Mouse (Mus musculus): ENCODE measurements around the gene Arid3c. TPM values are rescaled to one million over a fixed set of nuclear protein-coding genes. Genes with fewer than 3 reads are reported as not detected.
A peak's percentile ranks its signal among the peaks of the same experiment; 100 is the strongest.
"Not testable (repeated sequence)": the region's sequence is repeated elsewhere in the genome, so short reads cannot be mapped to it uniquely, and the experiment has no call there.

Gene Arid3c
- not detected in 2 replicates for polyA plus RNA-seq (2012; ENCODE audit: insufficient read depth, low replicate concordance)

DNA sequence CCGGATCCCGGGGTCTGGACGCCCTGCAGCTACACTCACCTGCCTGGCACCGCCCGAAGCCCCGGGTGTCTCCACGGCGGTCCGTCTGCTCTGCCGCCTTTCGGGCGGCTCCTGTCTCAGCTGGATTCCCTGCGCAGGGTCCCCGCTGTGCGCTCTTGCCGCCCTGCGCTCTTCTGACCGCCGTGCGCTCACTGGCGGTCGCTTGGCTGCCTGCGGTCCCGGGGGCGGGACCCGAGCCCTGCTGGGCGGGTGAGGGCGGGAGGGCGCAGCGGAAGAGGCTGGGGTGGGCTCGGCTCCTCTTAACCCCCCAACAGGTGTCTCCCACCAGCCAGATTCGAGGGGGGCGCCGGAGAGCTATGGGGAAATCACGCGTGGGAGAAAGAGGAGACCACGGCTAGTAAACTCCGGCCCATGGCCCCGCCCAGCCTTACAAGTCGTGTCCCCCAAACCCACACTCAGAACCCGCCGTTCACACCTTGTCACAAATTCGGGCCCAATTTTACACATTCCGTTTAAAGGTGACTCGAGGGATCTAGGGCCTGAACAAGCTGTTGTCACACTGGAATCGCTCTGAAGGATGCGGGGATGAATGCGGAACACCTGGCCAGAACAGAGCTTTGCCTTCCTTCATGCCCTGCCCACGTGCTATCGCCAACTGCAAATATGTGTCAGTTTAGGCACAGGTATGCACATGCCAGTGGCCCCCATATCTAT, at the start of gene Arid3c:
Gene Arid3c, minus strand, starts transcription at position 91 of the 714 bp plus-strand sequence.
- peaks cover 24% of the 10 kb centered on the region for H3K4me1 ChIP-seq
- H3K4me3 ChIP-seq (replicated peaks): peak within 1 kb of the TSS; percentile 82
- H3K27me3 ChIP-seq (replicated peaks): peaks cover 85% of the 10 kb centered on the region
- no peaks in the 10 kb centered on the region for H3K36me3 ChIP-seq (replicated peaks; ENCODE audit: low read length)
- TF ChIP-seq GATA1 (IDR thresholded peaks at IDR 0.05; ENCODE audit: borderline replicate concordance, low read length): no peak
- no peak for TF ChIP-seq FLI1 (IDR thresholded peaks at IDR 0.05; ENCODE audit: low read length)
- peaks cover 13% of the 10 kb centered on the region for H3K9me3 ChIP-seq

DNA sequence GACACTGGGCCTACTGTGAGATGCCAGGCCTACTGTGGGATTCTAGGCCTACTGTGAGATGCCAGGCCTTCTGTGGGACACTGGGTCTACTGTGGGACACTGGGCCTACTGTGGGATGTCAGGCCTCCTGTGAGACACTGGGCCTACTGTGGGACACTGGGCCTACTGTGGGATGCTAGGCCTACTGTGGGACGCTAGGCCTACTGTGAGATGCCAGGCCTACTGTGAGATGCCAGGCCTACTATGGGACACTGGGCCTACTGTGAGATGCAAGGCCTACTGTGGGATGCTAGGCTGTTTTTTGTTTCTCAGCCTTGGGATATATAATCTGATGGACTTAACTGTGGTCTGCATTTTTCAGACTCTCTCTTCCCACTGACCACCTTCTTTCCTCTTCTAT, 44.9 kb upstream of the Arid3c start:
- H3K27me3 ChIP-seq (replicated peaks); H3K4me1 ChIP-seq; H3K9me3 ChIP-seq; H3K36me3 ChIP-seq (replicated peaks; ENCODE audit: low read length); H3K4me3 ChIP-seq (replicated peaks): not testable (repeated sequence)

DNA sequence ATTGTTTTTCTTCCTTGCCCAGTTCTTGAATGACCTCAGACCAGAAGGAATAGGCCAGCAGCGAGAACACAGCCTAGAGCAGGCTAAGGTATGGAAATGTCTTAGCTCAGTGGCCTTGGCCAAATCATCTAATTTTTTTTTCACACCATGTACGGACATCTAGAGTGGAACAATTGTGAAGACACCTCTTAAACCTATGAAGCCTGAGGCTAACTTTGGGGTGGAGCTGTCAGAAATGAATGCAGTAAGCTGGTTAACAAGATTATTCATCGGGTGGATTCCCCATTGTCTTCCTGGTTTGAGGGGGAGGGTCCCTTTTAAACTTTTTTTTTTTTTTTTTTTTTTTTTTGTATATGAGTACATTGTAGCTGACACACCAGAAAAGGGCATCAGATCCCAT, 43.6 kb upstream of the Arid3c start:
- H3K4me1 ChIP-seq; H3K9me3 ChIP-seq; H3K4me3 ChIP-seq (replicated peaks); H3K27me3 ChIP-seq (replicated peaks); H3K36me3 ChIP-seq (replicated peaks; ENCODE audit: low read length): not testable (repeated sequence)

DNA sequence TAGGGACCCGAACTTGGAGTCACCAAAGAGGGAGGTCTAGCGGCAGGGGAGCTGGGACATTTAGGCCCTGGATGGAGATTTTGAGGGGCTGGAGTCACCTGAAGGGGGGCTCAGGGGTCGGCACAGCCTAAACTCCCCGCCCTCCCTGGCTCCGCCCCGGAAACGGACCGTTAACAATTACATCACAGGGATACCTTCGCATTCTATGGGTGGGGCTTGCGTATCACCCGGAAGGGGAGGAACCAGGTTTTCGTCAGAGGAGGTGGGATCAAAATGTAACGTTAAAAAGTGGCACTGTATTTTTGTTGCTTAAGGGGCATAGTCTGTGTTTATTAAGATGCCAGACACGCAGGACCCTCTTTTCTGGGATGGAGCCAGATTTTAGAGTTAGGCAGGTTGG, 43.1 kb upstream of the Arid3c start, which contains the start of gene Ccl27a:
Gene Ccl27a, minus strand, starts transcription at position 246 of the 400 bp plus-strand sequence.
- H3K4me1 ChIP-seq; H3K9me3 ChIP-seq; H3K4me3 ChIP-seq (replicated peaks); H3K36me3 ChIP-seq (replicated peaks; ENCODE audit: low read length); H3K27me3 ChIP-seq (replicated peaks): not testable (repeated sequence)

DNA sequence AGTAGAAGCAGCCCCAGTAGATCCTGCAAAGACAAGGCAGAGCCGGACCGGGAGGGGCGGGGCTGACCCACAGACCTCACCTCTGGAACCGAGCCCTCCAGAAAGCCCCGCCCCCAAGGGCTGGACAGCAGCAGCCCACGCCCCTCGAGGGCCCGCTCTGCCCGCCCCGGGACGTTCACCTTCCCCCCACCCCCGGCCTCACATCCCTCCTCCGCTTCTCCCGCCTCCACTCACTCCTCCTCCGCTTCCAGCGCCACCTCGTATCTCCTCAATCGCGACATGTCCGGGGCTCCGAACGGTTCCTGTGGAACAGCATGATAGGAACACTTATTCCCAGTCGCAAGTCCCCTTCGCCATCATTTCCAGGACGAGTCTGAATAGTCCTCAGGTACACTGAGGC, 42.6 kb upstream of the Arid3c start:
- H3K36me3 ChIP-seq (replicated peaks; ENCODE audit: low read length); H3K4me3 ChIP-seq (replicated peaks); H3K4me1 ChIP-seq; H3K9me3 ChIP-seq; H3K27me3 ChIP-seq (replicated peaks): not testable (repeated sequence)

DNA sequence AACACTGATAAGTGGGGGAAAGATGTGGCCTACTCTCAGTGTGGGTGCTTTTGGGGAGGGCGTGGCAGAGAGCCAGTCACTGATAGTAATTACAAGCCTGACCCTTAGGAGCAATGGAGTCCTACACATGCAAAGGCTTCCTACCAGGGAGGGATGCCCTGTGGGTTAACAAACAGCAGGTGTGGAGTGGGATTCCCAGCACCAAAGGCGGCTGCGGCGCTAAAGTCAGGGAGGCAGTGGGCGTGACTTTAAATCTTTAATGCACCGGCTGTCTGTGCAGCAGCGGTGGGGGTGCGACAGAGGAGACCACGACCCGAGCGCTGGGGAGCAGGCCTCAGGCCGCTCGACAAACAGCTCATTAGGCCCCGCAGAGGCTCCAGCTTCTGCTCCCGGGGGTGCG, 42.0 kb upstream of the Arid3c start:
- H3K4me1 ChIP-seq; H3K27me3 ChIP-seq (replicated peaks); H3K4me3 ChIP-seq (replicated peaks); H3K36me3 ChIP-seq (replicated peaks; ENCODE audit: low read length); H3K9me3 ChIP-seq: not testable (repeated sequence)

DNA sequence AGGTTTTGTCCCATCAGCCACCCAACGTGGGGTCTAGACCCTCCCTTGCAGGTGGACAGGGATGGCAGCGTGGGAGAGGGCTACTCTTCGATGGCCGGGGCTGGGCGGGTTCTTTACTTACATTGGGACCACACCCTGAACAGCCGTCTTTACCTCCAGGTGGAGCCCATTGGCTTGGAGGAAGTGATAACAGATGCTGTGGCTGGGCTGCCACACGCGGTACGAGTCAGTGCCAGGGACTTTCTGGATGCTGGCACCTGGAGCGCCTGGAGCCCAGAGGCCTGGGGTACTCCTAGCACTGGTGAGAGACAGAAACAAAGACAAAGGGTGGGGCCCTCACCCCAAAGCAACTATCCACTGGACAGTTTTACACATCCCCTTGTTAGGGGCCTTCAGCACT, 36.4 kb upstream of the Arid3c start:
- not testable (repeated sequence) for H3K9me3 ChIP-seq

DNA sequence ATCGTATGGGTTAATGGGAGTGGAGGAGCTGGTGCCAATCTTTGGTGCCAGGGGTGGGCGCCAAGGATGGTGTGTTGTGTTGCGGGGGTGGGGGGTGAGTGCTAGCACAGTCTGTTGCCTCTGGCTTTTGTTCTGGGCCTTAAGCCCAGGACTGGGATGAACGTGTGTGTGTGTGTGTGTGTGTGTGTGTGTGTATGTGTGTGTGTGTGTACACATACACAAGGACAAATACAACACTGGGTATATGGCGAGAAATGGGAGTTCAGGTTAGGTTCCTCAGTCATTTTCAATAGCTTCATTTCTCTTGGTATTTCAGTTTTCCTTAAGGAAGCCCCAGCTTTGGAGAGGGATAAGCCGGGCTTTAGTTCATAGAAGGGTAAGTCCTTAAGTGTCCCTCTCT, 32.2 kb upstream of the Arid3c start:
- Histone ChIP-seq H3K4me1 (peaks cover 26% of the 10 kb centered on the region), H3K36me3 (replicated peaks; ENCODE audit: low read length) (peaks cover 22% of the 10 kb centered on the region)
- H3K9me3 ChIP-seq; H3K27me3 ChIP-seq (replicated peaks); H3K4me3 ChIP-seq (replicated peaks): not testable (repeated sequence)

More for the DNA sequence above, 36.4 kb upstream of the Arid3c start:
- H3K4me3 ChIP-seq (replicated peaks); H3K36me3 ChIP-seq (replicated peaks; ENCODE audit: low read length); H3K4me1 ChIP-seq; H3K27me3 ChIP-seq (replicated peaks): not testable (repeated sequence)

DNA sequence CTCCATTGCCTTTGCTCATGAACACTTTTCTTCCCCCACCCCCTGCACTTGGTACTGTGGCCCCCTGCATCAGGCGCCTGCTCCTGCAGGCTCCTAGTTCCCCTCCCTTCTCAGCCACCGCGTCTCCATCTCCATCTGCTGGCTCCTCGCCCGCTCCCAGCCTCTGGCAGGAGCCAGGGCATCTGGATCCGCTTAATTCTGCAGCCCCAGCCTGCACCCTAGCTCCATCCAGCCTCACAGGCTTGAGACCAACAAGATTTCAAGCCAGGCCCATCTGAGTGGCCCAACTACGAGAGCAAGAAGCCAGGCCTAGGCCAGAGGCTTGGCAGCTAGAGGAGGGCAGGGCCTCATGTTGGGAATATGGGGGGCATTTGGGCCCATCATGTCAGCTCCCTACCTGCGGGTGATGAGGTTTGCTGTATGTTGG, 31.8 kb upstream of the Arid3c start:
- H3K36me3 ChIP-seq (replicated peaks; ENCODE audit: low read length): peaks cover 27% of the 10 kb centered on the region
- H3K27me3 ChIP-seq (replicated peaks); H3K4me3 ChIP-seq (replicated peaks): not testable (repeated sequence)

DNA sequence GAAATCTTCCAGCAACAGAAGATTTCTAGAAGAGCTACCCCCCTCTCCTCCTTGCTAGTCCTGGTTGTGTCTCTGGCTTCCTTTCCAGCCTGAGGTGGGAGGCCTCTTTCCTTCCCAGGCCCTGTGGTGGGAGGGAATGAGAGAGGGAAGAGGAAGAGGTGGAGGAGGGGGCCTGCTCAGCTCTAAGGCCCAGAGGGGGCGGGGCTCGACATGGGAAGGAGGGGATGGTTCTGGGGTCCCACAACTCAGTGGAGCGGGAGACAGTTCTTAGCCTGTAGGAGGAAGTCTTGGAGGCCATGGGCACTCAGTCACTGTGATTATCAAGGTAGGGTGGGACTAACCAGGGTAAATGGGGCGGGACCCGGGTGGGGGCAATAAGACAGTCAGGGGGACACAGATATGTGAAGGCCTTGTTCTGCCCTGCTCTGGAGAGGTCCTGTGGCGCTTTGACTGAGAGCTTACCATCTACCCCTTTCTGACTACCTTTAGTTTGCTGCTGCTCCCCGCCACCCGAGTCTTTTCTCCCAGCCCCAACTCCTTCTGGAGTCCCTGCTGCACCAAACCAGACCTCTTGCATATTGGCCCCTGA, 31.3 kb upstream of the Arid3c start:
- Histone ChIP-seq H3K27me3 (replicated peaks) (no peaks in the 10 kb centered on the region), H3K4me3 (replicated peaks) (no peak overlapping the region), H3K4me1 (peaks cover 28% of the 10 kb centered on the region), H3K9me3 (no peaks in the 10 kb centered on the region), H3K36me3 (replicated peaks; ENCODE audit: low read length) (peaks cover 32% of the 10 kb centered on the region)
- TF ChIP-seq FLI1 (IDR thresholded peaks at IDR 0.05; ENCODE audit: low read length): no peak
- no peak for TF ChIP-seq GATA1 (IDR thresholded peaks at IDR 0.05; ENCODE audit: borderline replicate concordance, low read length)

More for the DNA sequence above, 31.8 kb upstream of the Arid3c start:
- not testable (repeated sequence) for H3K9me3 ChIP-seq
- peaks cover 26% of the 10 kb centered on the region for H3K4me1 ChIP-seq

DNA sequence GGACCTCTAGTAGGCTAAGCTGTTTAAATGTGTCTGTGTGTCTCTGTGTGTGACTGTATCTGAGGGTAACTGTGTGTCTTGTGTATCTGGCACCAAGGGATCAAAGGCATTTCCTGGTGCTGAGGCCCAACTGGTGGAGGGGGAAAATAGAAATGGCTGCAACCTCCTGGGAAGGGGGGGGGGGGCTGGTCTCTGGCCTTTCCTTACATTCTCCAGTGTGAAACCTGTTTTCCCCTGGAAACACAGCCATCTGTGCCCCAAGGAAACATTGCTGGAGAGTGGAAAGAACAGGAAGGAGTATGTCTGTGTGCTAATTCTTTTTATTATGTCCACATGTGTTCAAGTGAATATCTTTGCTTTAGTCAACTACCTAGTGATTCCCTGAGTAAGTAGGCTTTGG, 30.7 kb upstream of the Arid3c start:
- no peak overlapping the region for H3K4me3 ChIP-seq (replicated peaks)
- no peaks in the 10 kb centered on the region for H3K27me3 ChIP-seq (replicated peaks)
- TF ChIP-seq GATA1 (IDR thresholded peaks at IDR 0.05; ENCODE audit: borderline replicate concordance, low read length) (no peak), FLI1 (IDR thresholded peaks at IDR 0.05; ENCODE audit: low read length) (no peak)
- no peaks in the 10 kb centered on the region for H3K9me3 ChIP-seq
- H3K4me1 ChIP-seq: peaks cover 33% of the 10 kb centered on the region
- peaks cover 37% of the 10 kb centered on the region for H3K36me3 ChIP-seq (replicated peaks; ENCODE audit: low read length)
